In genomic region chr15:37031334-37032150, GRCm38 (mm10) we compare ENCODE assay signal across 9 mouse cellular contexts. TPM values are rescaled to one million over a fixed set of nuclear protein-coding genes. Genes with fewer than 3 reads are reported as not detected.
DNase-seq lines count a peak whose midpoint lies in the region; ATAC-seq lines count a peak whose summit lies in the region.
"Had no signal": no experiment of that assay in that cellular context is flagged by ENCODE, and none has a peak within 500 bp of the region (broad histone marks: within the 10 kb centered on the region; RNA-seq: fewer than 3 reads in every experiment).

No protein-coding gene starts in this region.

- peak; percentile 42 for DNase-seq in embryo, embryonic 11 days
- no peak for DNase-seq in embryo, embryonic 10.5 days (ENCODE audit: low spot score)
- DNase-seq in thymus, postnatal 4 days, result peak; percentile 16
- no peak for DNase-seq in thymus, postnatal 25 days
- DNase-seq in telencephalon, adult 2 months (ENCODE audit: low read depth, low spot score), result peak; percentile 90
- DNase-seq in testis, postnatal 10 days (ENCODE audit: low spot score), result no peak
- no peak for DNase-seq in heart, adult 9 months (ENCODE audit: low spot score in 2 of 2)

- no peaks in the 10 kb centered on the region for H3K9me3 ChIP-seq in lung, embryonic 16.5 days (ENCODE audit: control insufficient read depth, low read length)

- ATAC-seq in lung, embryonic 16.5 days (ENCODE audit: low read depth), result peak; percentile 51; the same call in 1 of the 2 replicates

- no peak overlapping the region for H3K9ac ChIP-seq in lung, embryonic 16.5 days (ENCODE audit: low read length)

- H3K4me2 ChIP-seq in lung, embryonic 16.5 days (ENCODE audit: low read depth, low read length), result no peak overlapping the region
- H3K4me2 ChIP-seq: heart, embryonic 11.5 days had no signal

- no peak overlapping the region for H3K4me3 ChIP-seq in lung, embryonic 16.5 days (ENCODE audit: low read length)

- H3K4me1 ChIP-seq in lung, embryonic 16.5 days (replicated peaks; ENCODE audit: control insufficient read depth, insufficient read depth, low read length), result 0 out of 2 replicates have a peak, but pooled peaks cover under 1% of the 10 kb centered on the region

- 20% methylated on average over 6 of the region's 6 CpGs for WGBS in lung, embryonic 16.5 days

- no peak overlapping the region for H3K27ac ChIP-seq in lung, embryonic 16.5 days (ENCODE audit: low read length)

- H3K27me3 ChIP-seq in lung, embryonic 16.5 days (ENCODE audit: control insufficient read depth, insufficient read depth, low read depth, low read length), result no peaks in the 10 kb centered on the region

- no peaks in the 10 kb centered on the region for H3K36me3 ChIP-seq in lung, embryonic 16.5 days (ENCODE audit: control insufficient read depth, insufficient read depth, low read length)

RNA-seq across cellular contexts. Expression of gene Zfp706, which starts 24.0 kb away (rescaled TPM):
- 415 and 452 TPM in 2 replicates for polyA plus RNA-seq in lung, embryonic 16.5 days (2015; fragmentation: Nextera tagmentation; extraction: Ambion mirVana)

Comparison
In these comparisons a context has a peak if more than half of its experiments do, and no peak if none do; other contexts are left out.
1. DNase-seq: peak in embryo, embryonic 11 days (single experiment), thymus, postnatal 4 days (single experiment) and telencephalon, adult 2 months (single experiment); none in embryo, embryonic 10.5 days (single experiment), thymus, postnatal 25 days (single experiment), testis, postnatal 10 days (single experiment) and heart, adult 9 months (0 of 2).